In the genomic region with DNA sequence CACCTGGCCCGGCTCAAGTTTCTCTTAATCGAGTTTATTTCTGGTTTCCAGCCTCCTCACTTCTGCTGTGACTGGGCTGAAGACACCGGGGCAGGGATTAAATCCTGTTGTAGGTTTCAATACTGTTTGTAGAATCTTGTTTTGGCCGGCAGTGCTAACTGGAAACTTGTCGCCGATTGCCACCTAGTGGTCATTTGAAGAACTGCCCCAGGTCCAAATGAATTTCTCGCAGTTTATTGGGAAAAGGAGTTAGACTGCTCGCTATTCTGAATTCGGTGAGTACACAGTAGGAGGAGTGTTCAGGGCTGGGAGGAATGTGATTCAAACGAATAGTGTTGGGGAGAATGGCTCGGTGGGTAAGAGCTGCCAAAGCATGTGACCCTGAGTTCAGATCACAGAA, we compare ENCODE assay signal across 7 mouse cellular contexts. TPM values are rescaled to one million over a fixed set of nuclear protein-coding genes. Genes with fewer than 3 reads are reported as not detected.
DNase-seq lines count a peak whose midpoint lies in the region; ATAC-seq lines count a peak whose summit lies in the region.

No protein-coding gene starts in this region.

- intact Hi-C loops in left cerebral cortex, postnatal 14 days (cut with DNase I), result loop anchor here (1.0 to 5.0 kb wide), 3 partner anchors 117 to 252 kb away; a partner anchor contains a TSS

- 2% methylated on average over 11 of the region's 11 CpGs for WGBS in intestine, embryonic 15.5 days
- 4% methylated on average over 11 of the region's 11 CpGs for WGBS in midbrain, embryonic 10.5 days

- no peak overlapping the region for H3K4me3 ChIP-seq in intestine, embryonic 15.5 days (replicated peaks)
- no peak overlapping the region for H3K4me3 ChIP-seq in midbrain, embryonic 10.5 days

- no peaks in the 10 kb centered on the region for H3K4me1 ChIP-seq in intestine, embryonic 15.5 days (replicated peaks)
- H3K4me1 ChIP-seq in midbrain, embryonic 10.5 days, result peaks cover 8% of the 10 kb centered on the region

- peak; percentile 87 for DNase-seq in ZHBTc4 (ENCODE audit: low read depth, low spot score)
- peak; percentile 89 for DNase-seq in cerebellum, adult 9-10 months
- peak; percentile 42 to 78 for DNase-seq in frontal cortex, postnatal 10 days (ENCODE audit: low spot score in 2 of 2)
- DNase-seq in left cerebral cortex, postnatal 14 days (ENCODE audit: low spot score in 2 of 2), result peak; percentile 86 to 89
- peak; percentile 83 for DNase-seq in midbrain, embryonic 10.5 days (ENCODE audit: low spot score)
- peak; percentile 72 for DNase-seq in skeletal muscle tissue, adult 2 months (ENCODE audit: low read depth, low spot score)

- no peaks in the 10 kb centered on the region for H3K36me3 ChIP-seq in intestine, embryonic 15.5 days
- no peaks in the 10 kb centered on the region for H3K36me3 ChIP-seq in midbrain, embryonic 10.5 days

- H3K9ac ChIP-seq in intestine, embryonic 15.5 days, result no peak overlapping the region

- 0 out of 2 replicates have a peak, but pooled peaks have one; percentile 50 for ATAC-seq in intestine, embryonic 15.5 days

- H3K9me3 ChIP-seq in intestine, embryonic 15.5 days, result no peaks in the 10 kb centered on the region
- no peaks in the 10 kb centered on the region for H3K9me3 ChIP-seq in midbrain, embryonic 10.5 days (replicated peaks)

- no peak overlapping the region for H3K27ac ChIP-seq in intestine, embryonic 15.5 days
- no peak overlapping the region; the same call in 1 of the 2 replicates for H3K27ac ChIP-seq in midbrain, embryonic 10.5 days (replicated peaks)

- H3K27me3 ChIP-seq in intestine, embryonic 15.5 days (replicated peaks), result no peaks in the 10 kb centered on the region
- H3K27me3 ChIP-seq in midbrain, embryonic 10.5 days (ENCODE audit: low read depth, poor library complexity, severe bottlenecking), result no peaks in the 10 kb centered on the region

- no peak overlapping the region for H3K4me2 ChIP-seq in intestine, embryonic 15.5 days (replicated peaks)

RNA-seq across cellular contexts. Expression of a gene that starts 23.9 kb away (rescaled TPM):
- polyA plus RNA-seq in intestine, embryonic 15.5 days (2015; fragmentation: Nextera tagmentation; extraction: Ambion mirVana), result 13.4 TPM in 2 replicates
- total RNA-seq in left cerebral cortex, postnatal 14 days (2021), result 1 to 10 TPM; 3.4 to 4.2 TPM
- 27.2 and 33.8 TPM in 2 replicates for polyA plus RNA-seq in midbrain, embryonic 10.5 days (2016; fragmentation: Nextera tagmentation; extraction: Ambion mirVana)

RNA-seq across cellular contexts. Expression of a gene that starts 35.0 kb away (rescaled TPM):
- not detected in 2 replicates for polyA plus RNA-seq in intestine, embryonic 15.5 days (2015; fragmentation: Nextera tagmentation; extraction: Ambion mirVana)
- total RNA-seq in left cerebral cortex, postnatal 14 days (2021), result not detected
- not detected in 2 replicates for polyA plus RNA-seq in midbrain, embryonic 10.5 days (2016; fragmentation: Nextera tagmentation; extraction: Ambion mirVana)

RNA-seq across cellular contexts. Expression of a gene that starts 35.1 kb away (rescaled TPM):
- polyA plus RNA-seq in intestine, embryonic 15.5 days (2015; fragmentation: Nextera tagmentation; extraction: Ambion mirVana), result 13.1 and 13.8 TPM in 2 replicates
- total RNA-seq in left cerebral cortex, postnatal 14 days (2021), result 10 to 100 TPM; 44.1 to 47.0 TPM
- 18.8 and 19.9 TPM in 2 replicates for polyA plus RNA-seq in midbrain, embryonic 10.5 days (2016; fragmentation: Nextera tagmentation; extraction: Ambion mirVana)

RNA-seq across cellular contexts. Expression of a gene that starts 37.8 kb away (rescaled TPM):
- 0.49 and 0.80 TPM in 2 replicates for polyA plus RNA-seq in intestine, embryonic 15.5 days (2015; fragmentation: Nextera tagmentation; extraction: Ambion mirVana)
- under 1 TPM in 1 of 2 experiments, not detected in 1; 0.68 TPM for total RNA-seq in left cerebral cortex, postnatal 14 days (2021)
- 1.1 and 1.3 TPM in 2 replicates for polyA plus RNA-seq in midbrain, embryonic 10.5 days (2016; fragmentation: Nextera tagmentation; extraction: Ambion mirVana)
